Mouse (Mus musculus): Measurements from ENCODE around the gene 1810046K07Rik. TPM values are rescaled to one million over a fixed set of nuclear protein-coding genes. Genes with fewer than 3 reads are reported as not detected.

1810046K07Rik gene
- polyA plus RNA-seq, 1 experiment from 2014 or later, result 0.13 TPM

- Histone ChIP-seq H3K9me3 (replicated peaks) (no peaks in the 10 kb centered on the region), H3K27ac (replicated peaks) (no peak overlapping the region), H3K36me3 (replicated peaks) (no peaks in the 10 kb centered on the region), H3K4me3 (replicated peaks) (no peak overlapping the region), H3K9ac (no peak overlapping the region), H3K4me1 (replicated peaks) (no peaks in the 10 kb centered on the region), H3K27me3 (no peaks in the 10 kb centered on the region), H3K4me2 (no peak overlapping the region)
- 65% methylated on average over 11 of the region's 11 CpGs for WGBS (ENCODE audit: insufficient replicate concordance)
- no peak for ATAC-seq (ENCODE audit: insufficient read depth)
Observed at GRCm38 (mm10) chr9:51326619-51327554, 1.8 kb downstream of the 1810046K07Rik start.

DNA sequence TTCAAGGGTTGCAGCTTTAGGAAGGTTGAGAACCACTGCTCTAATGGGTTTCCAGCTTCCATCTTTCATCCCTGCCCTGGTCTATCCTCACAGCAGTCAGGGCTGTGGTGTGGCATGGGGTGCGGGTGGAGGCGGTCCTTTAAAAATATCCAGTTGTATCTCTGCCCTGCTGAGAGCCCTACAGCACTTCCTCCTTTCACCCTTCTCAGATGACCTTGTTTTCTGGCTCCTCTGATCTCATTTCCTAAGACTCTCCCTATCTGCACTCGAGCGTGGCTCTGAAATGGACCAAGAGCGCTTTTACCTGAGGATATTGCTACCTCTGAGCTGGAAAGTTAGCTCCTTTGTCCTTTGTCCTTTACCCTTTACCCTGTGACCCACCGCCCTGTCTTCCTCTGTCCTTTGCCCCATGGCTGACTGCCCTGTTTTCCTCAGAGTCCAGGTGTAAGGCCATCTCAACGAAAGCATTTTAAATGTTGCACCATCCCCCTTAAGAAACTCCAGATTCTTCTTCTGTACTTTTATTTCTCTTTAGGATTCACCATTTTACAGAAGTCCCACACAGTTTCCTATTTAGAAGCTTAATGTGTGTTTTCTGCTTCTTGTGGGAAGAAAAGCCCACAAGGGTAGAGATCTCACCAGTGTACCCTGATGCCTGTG, 4.2 kb downstream of the 1810046K07Rik start:
- H3K36me3 ChIP-seq (replicated peaks), result no peaks in the 10 kb centered on the region
- no peak overlapping the region for H3K27ac ChIP-seq (replicated peaks)
- H3K9ac ChIP-seq, result no peak overlapping the region
- H3K27me3 ChIP-seq, result no peaks in the 10 kb centered on the region
- H3K4me3 ChIP-seq (replicated peaks), result no peak overlapping the region
- no peaks in the 10 kb centered on the region for H3K9me3 ChIP-seq (replicated peaks)
- 42% methylated on average over 7 of the region's 7 CpGs for WGBS (ENCODE audit: insufficient replicate concordance)
- no peak for ATAC-seq (ENCODE audit: insufficient read depth)
- H3K4me2 ChIP-seq, result no peak overlapping the region
- no peaks in the 10 kb centered on the region for H3K4me1 ChIP-seq (replicated peaks)

DNA sequence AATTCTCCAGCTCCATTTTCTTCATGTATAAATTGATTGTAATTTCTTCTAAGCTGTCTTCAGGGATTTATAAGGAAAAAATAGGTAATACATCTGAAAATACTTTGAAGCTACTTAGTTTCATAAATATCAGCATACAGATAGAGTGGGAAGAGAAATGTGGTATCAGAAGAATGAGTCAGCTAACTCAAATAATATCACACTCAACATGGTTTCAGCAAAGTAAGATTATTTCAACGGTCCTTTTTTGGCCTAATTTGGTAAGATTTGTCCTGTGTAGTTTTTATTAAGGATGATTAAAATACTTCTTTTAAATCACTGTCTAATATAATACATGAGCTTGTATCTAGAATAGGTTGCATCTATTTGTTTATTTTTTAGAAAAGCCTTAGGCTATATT, 8.6 kb downstream of the 1810046K07Rik start:
- 29% methylated on average over 1 of the region's 1 CpGs for WGBS (ENCODE audit: insufficient replicate concordance)
- H3K9me3 ChIP-seq (replicated peaks), result no peaks in the 10 kb centered on the region
- no peaks in the 10 kb centered on the region for H3K36me3 ChIP-seq (replicated peaks)
- no peak overlapping the region for H3K27ac ChIP-seq (replicated peaks)
- no peak overlapping the region for H3K9ac ChIP-seq
- no peak overlapping the region for H3K4me2 ChIP-seq
- no peak for ATAC-seq (ENCODE audit: insufficient read depth)
- H3K4me3 ChIP-seq (replicated peaks), result no peak overlapping the region
- H3K27me3 ChIP-seq, result no peaks in the 10 kb centered on the region
- peaks cover 10% of the 10 kb centered on the region for H3K4me1 ChIP-seq (replicated peaks)

GRCm38 (mm10) chr9:51318246-51318645, 10.5 kb downstream of the 1810046K07Rik start:
- H3K4me1 ChIP-seq (replicated peaks), result peaks cover 10% of the 10 kb centered on the region
- ATAC-seq (ENCODE audit: insufficient read depth), result no peak
- no peaks in the 10 kb centered on the region for H3K27me3 ChIP-seq
- H3K36me3 ChIP-seq (replicated peaks), result no peaks in the 10 kb centered on the region
- no peak overlapping the region for H3K4me3 ChIP-seq (replicated peaks)
- no peaks in the 10 kb centered on the region for H3K9me3 ChIP-seq (replicated peaks)
- no peak overlapping the region for H3K9ac ChIP-seq
- WGBS (ENCODE audit: insufficient replicate concordance), result 55% methylated on average over 4 of the region's 4 CpGs
- H3K4me2 ChIP-seq, result no peak overlapping the region
- no peak overlapping the region for H3K27ac ChIP-seq (replicated peaks)

DNA sequence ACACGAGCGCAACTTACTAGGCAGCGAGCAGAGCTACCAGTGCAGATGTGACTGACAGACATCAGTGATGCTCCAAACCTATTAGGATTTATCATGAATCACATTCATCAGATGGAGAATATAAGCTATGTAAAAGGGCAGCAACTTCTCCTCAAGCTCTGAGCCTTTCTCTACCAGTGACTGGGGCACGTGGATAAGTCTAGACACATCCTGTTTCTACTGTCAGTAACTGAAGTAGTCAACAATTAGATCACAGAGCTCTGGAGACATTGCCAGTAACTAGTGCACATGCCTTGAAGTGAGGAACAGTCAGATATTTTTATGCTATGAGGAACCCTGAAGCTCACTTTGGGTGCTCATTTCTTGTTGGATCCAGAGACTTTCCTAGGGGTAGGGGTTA, 11.4 kb downstream of the 1810046K07Rik start:
- WGBS (ENCODE audit: insufficient replicate concordance), result 69% methylated on average over 4 of the region's 4 CpGs
- H3K4me1 ChIP-seq (replicated peaks), result peaks cover 10% of the 10 kb centered on the region
- no peak overlapping the region for H3K9ac ChIP-seq
- H3K36me3 ChIP-seq (replicated peaks), result no peaks in the 10 kb centered on the region
- H3K27me3 ChIP-seq, result no peaks in the 10 kb centered on the region
- ATAC-seq (ENCODE audit: insufficient read depth), result no peak
- no peak overlapping the region for H3K4me2 ChIP-seq
- no peaks in the 10 kb centered on the region for H3K9me3 ChIP-seq (replicated peaks)
- no peak overlapping the region for H3K4me3 ChIP-seq (replicated peaks)
- no peak overlapping the region for H3K27ac ChIP-seq (replicated peaks)

DNA sequence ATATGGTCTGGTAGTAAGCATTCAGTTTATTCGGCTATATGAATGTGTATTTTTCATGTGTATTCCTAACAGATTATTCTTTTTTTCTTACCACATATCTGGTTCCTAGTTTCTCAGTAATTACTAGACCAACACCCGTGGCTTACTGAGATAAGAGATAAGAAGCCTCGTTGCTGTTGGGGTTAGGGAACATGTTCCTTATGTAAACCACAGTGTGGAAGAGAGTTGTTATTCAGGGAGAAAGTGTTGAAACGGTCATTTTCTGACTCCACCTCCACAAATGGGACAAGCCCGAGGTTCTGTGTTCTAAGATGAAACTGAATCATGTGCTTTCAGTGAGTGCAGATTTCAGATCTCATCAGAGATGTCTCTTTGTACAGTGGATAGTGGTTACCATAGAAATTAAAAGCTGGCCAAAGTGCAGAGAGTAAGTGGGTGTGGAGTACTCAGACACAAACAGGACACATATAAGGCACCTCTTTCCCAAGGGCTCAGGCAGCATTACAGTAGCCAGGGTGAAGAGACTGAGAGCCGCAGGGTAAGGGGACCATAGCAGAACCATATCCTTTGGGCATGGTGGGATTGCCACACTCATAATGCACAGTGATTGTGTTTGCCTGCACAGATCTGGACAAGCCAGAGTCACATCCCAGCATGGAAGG, 13.2 kb downstream of the 1810046K07Rik start:
- no peaks in the 10 kb centered on the region for H3K9me3 ChIP-seq (replicated peaks)
- no peak overlapping the region for H3K27ac ChIP-seq (replicated peaks)
- H3K27me3 ChIP-seq, result no peaks in the 10 kb centered on the region
- no peak overlapping the region for H3K9ac ChIP-seq
- H3K4me1 ChIP-seq (replicated peaks), result peaks cover 10% of the 10 kb centered on the region
- H3K4me3 ChIP-seq (replicated peaks), result no peak overlapping the region
- peak; percentile 72 for ATAC-seq (ENCODE audit: insufficient read depth)
- H3K36me3 ChIP-seq (replicated peaks), result no peaks in the 10 kb centered on the region
- WGBS (ENCODE audit: insufficient replicate concordance), result 12% methylated on average over 6 of the region's 6 CpGs
- peak overlapping the region; percentile 27 for H3K4me2 ChIP-seq

GRCm38 (mm10) chr9:51312554-51313317, 16.0 kb downstream of the 1810046K07Rik start:
- H3K4me2 ChIP-seq, result no peak overlapping the region
- no peaks in the 10 kb centered on the region for H3K9me3 ChIP-seq (replicated peaks)
- WGBS (ENCODE audit: insufficient replicate concordance), result 56% methylated on average over 18 of the region's 18 CpGs
- no peak overlapping the region for H3K27ac ChIP-seq (replicated peaks)
- H3K4me1 ChIP-seq (replicated peaks), result peaks cover 10% of the 10 kb centered on the region
- H3K27me3 ChIP-seq, result no peaks in the 10 kb centered on the region
- ATAC-seq (ENCODE audit: insufficient read depth), result no peak
- no peak overlapping the region for H3K4me3 ChIP-seq (replicated peaks)
- no peak overlapping the region for H3K9ac ChIP-seq
- H3K36me3 ChIP-seq (replicated peaks), result no peaks in the 10 kb centered on the region

DNA sequence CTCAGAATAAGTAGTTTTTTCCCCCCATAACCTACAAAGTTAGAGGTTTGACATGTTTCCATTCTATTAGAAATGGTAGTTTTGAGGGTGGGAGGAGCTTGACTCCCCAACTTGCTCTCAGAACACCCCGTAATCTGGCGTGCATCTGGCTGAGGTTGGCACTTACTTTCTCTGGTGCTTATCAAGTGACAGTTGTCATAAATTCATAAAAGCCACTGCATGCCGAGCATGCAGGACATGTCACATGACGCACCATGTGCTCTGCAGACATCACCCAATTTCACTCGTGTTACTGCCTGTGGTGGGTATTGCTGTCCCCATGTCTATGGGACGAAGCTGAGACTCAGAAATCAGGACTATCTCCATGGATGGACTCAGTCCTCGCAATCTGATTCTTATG, 18.2 kb downstream of the 1810046K07Rik start:
- no peaks in the 10 kb centered on the region for H3K36me3 ChIP-seq (replicated peaks)
- H3K27ac ChIP-seq (replicated peaks), result no peak overlapping the region
- no peak overlapping the region for H3K9ac ChIP-seq
- H3K9me3 ChIP-seq (replicated peaks), result no peaks in the 10 kb centered on the region
- no peak for ATAC-seq (ENCODE audit: insufficient read depth)
- peaks cover 2% of the 10 kb centered on the region for H3K4me1 ChIP-seq (replicated peaks)
- no peak overlapping the region for H3K4me2 ChIP-seq
- WGBS (ENCODE audit: insufficient replicate concordance), result 43% methylated on average over 7 of the region's 7 CpGs
- H3K27me3 ChIP-seq, result no peaks in the 10 kb centered on the region
- H3K4me3 ChIP-seq (replicated peaks), result no peak overlapping the region

DNA sequence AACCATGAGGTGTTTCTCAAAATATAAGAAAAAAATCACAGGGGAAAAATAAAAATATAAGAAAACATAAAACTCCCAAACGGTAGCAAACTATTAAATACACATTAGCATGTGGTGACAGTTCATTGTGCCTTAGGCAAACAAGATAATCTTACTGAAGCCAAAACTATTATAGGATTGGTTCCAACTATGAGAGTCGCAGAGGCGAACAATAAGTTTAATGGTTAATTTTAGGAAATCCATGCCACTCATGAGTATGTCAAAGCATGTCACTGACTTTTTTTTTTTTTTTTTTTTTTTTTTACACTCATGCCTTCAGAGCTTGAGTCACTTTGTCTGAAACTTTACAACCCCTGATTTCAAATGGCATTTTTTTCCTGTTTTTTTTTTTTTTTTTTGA, 22.4 kb downstream of the 1810046K07Rik start:
- Histone ChIP-seq H3K27me3 (no peaks in the 10 kb centered on the region; the same call in 1 of the 2 replicates), H3K9ac (no peak overlapping the region), H3K4me1 (replicated peaks) (no peaks in the 10 kb centered on the region), H3K36me3 (replicated peaks) (no peaks in the 10 kb centered on the region), H3K9me3 (replicated peaks) (no peaks in the 10 kb centered on the region), H3K4me3 (replicated peaks) (no peak overlapping the region), H3K27ac (replicated peaks) (no peak overlapping the region), H3K4me2 (no peak overlapping the region)
- 76% methylated on average over 3 of the region's 3 CpGs for WGBS (ENCODE audit: insufficient replicate concordance)
- ATAC-seq (ENCODE audit: insufficient read depth), result no peak

- ATAC-seq (ENCODE audit: insufficient read depth), result no peak
- Histone ChIP-seq H3K27ac (replicated peaks) (no peak overlapping the region), H3K27me3 (no peaks in the 10 kb centered on the region; the same call in 1 of the 2 replicates), H3K9me3 (replicated peaks) (no peaks in the 10 kb centered on the region), H3K4me3 (replicated peaks) (no peak overlapping the region), H3K4me2 (no peak overlapping the region), H3K9ac (no peak overlapping the region), H3K36me3 (replicated peaks) (no peaks in the 10 kb centered on the region), H3K4me1 (replicated peaks) (no peaks in the 10 kb centered on the region)
- 55% methylated on average over 3 of the region's 3 CpGs for WGBS (ENCODE audit: insufficient replicate concordance)
Observed at GRCm38 (mm10) chr9:51305146-51305545, 23.6 kb downstream of the 1810046K07Rik start.
